Mouse (Mus musculus) MEL-GATA-1-ER (cell line): ENCODE data around the gene Mapkapk3.
A peak's percentile ranks its signal among the peaks of the same experiment; 100 is the strongest.

Experiments used
- DNase-seq: peaks from one replicate; pipeline ENCODE4 v3.0.0-alpha.2; 2012; ENCODE audit warnings: low read depth; ENCODE audit errors: extremely low read depth

Gene Mapkapk3

DNA sequence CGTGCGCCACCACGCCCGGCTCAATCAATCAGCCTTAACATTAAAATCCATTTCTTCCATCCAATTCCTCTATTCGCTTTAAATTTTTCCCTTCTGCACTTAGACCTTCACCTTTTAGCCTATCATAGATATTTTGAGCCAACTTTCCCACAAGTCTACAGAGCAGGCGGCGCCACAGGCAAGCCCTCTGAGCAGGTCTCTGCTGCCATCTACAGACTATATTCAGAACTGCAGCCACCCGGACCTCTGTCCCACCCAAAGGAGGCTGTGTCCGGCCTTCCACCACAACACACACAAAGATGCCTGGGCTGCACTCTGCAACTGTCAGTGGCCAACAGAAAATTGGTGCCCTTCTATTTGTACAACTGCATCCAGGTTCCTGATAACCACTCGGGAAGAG, 1.2 kb upstream of the Mapkapk3 start:
- no peak for DNase-seq

DNA sequence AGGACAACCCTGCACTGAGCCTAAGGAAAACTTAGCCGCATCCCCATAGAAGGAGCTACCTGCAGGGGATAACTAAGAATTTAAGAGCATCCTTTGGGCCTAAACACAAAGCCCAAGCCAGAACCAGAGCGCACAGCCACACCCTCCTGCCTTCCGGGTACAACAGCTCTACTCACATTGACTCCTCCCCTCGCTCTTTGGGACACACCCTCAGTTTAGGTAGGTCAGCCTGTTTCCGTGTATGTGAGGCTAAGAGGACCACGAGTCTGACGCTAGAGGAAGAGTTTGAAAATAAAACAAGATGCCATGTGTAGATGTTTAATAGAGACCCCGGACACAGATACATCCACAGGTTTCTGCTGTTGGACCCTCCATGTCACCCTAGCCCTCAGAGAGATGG, 966 bp downstream of the Mapkapk3 start:
- DNase-seq: peak; percentile 77

DNA sequence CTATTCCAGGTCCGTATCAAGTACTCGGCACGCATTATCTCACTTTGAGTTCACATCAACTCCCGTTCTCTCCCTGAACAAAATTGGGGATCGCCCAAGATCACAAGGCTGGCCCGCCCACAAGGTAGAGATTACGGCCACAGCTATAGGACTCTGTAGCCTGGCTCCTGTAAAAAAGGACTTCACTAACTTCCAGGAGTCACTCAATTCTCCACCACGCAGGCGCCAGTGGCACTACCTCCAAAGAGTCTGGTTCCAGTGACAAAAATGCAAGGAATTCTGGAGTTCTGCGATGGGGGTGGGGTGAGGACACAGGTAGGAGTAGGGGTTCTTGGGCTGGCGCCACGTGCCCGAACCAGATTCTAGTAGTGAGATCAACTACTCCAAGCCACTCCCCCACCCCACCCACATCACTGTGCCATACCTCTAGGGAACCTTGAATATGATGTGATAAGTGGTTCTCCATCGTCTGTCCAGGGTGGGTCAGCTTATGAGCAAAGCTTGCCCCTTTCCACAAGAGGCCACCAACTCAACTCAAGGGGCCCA, 1.5 kb downstream of the Mapkapk3 start:
- no peak for DNase-seq

DNA sequence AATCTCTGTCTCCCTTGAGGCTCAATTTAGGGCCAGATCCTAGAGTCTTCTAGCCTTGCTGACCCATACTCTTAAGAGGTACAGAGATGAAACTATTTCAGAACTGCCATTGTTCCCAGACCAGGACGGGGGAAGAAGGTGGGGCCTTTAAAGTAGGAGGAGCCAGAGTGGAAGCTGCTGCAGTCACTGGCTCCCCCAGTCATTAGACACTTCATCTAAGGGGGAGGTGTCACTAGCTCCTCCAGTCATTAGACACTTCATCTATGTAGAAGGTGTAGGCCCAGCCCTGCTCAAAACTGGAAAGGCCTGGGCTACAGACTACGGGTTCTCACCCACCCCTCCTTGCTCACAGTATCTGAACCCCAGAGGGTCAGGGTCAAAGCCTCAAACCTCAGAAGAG, 2.4 kb downstream of the Mapkapk3 start:
- no peak for DNase-seq

DNA sequence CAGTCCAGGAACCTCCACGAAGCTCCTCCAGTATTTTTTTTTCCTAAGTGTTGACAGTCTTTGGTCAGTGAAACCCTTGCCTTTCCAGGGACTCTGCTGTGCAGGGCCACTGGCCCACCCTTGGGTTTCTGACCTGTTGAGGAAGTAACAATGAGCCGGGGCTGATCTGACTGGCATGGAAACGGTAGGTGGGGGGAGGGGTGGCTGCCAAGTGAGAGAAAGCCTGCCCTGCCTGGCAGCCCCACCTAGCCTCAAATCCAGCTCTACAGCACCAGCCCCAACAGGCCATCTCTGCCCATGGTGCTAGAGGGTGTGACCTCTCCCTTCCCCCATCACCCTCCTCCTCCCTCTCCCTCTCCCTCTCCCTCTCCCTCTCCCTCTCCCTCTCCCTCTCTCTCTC, 4.7 kb downstream of the Mapkapk3 start:
- no peak for DNase-seq

DNA sequence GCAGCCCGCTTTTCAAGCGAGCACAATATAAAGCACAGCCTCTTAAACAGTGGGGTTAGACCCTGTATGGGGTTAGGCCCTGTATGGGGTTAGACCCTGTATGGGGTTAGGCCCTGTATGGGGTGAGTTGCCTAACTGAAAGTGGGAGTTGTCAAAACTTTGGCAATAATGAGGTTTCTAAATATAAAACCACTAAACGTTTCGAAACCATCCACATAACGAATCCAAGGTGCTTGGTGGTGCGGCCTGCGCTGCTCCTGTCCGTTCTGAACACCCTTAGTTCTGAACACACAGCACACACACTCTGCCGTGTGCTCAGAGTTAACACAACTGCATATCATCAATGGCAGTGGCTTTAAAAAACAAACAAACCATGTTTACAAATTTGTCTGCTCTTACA, 6.7 kb downstream of the Mapkapk3 start:
- no peak for DNase-seq

DNA sequence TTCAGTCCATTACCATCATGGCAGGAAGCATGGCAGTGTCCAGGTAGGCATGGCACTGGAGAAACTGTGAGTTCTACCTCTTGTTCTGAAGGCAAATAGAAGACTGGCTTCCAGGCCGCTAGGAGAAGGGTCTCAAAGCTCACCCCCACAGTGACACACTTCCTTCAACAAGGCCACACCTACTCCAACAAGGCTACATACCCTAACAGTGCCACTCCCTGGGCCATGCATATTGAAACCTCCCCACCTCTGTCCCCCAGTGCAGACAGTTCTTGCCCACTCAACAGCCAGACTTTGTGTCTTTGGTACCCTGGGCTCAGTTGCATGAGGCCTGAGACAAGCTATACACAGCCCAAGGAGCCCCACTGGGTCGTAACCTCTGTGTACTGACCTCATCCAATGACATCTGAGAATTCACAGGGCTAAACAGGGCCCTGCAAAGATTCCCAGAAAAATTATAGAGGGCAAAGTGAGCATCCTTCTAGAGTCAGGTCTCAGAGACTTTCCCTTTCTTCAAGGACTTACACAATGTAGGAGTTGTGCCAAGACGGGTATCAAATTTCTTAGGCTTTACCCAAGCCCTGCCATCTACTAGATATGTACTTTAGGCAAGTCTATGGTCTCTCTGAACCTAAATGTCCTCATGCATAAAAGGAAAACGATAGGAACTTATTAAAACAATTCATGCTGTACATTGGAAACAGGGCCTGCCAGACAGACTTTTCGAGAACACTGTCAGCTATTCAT, 8.3 kb downstream of the Mapkapk3 start:
- no peak for DNase-seq

DNA sequence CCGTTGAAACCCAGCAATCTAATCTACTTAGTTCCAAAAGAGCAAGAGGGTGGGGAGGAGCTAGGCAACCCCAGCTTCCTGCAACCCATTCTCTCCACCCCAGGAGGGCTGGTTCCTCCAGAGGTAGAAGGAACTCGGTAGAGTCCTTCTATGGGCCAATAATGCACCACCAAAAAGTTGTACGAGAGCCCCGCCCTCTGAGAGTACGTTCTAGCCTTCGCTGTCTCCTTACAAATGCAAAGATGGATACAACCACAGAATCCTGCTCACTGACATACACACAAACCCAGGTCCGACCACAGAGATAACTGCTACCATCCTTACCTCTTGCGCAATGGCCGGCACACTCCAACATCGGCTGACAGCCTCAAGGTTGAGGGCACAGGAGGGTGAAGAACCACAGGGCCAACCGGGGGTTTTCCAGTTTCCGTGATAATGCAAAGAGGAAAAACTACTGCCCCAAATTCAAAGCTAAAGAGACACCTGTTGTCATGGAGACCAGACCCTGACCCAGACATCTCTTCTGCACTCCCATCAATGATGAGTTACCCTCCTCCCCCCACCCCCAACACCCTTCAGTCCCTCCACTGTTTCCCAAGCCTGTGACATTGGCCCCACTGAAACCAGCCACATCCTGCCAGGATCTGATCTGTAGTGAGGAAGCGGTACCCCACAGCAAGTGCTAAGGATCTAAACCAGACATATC, 9.2 kb downstream of the Mapkapk3 start:
- peak; percentile 91 for DNase-seq

DNA sequence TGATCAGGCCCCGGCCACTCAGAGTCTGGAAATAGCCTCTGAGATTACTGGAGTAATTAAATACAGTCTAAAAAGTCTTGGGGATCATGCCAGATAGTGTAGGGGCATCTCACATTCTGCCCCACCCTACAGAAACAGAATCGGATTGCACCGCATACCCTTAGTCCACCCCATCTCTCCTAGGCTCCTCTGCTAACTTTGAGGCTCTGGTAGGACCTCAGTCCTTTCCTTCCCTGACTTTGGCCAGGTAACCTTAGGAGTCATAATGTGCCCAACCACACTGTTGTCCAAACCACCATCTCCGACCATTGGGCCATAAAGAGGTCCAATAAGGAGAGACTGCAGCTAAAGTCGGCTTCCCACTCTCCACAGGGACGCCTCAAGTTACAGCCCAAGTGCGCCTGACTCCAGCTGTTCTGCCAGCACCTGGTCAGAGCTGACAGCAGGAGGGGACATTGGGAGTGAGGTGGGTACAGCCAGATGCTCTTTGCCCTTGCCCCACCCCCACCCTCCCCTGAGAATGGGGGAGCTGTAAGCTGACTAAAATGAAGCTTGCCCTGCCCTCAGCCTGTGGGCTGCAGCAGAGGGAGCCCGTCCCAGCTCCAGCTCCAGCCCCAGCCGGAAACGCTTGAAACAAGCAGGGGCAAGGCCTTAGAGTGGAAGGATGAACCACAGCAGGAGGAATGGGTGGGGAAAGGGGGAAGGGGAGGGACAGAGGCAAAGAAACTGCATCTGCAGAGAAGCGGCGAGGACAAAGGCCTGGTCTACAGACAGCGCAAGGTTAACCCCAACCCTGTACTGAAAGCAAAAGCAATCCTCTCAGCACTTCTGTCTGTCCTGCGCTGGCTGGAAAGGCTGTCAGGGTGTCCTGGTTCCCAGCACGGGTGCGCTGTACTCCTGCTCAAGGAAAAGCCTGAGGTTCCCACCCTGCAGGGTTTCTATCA, 10.0 kb downstream of the Mapkapk3 start:
- no peak for DNase-seq

DNA sequence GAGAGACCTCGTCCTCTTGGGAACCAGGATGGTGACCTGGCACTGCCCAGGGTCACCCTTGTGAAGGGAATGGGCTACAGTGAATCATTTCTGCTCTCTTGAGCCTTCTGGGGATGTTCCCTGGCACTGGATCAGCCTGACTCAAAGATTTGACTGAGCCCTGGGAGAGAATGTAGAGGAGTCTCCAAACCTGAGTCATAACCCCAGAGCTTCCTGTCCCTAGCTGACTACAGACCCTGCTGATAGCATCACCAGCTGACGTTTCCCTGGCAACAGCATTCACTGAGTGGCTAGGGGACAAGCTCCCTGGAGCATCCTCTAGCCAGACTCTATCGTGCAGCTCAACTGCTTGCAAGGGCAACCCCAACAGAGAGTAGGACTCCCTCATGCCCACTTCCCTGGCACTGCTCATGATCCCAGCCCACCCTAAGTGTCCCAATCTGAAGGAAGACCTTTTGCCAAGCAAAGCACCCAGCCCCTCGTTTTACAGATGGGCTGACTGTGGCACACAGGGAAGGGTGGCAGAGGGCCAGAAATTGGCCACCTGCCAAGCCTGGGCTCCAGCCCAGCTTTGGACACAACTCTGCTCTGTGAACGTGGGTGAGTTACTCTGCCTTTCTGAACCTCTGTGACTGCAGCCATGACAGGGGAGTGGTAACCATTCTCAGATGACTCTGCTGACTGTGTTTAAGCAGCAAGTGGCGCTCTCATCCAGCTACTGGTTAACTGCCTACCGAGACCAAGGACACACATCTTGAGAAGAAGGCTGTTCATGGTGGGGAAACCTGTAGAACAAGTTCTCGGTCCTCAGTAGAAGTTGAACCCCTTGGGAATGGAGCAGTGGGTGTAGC, 10.9 kb downstream of the Mapkapk3 start:
- DNase-seq: no peak

DNA sequence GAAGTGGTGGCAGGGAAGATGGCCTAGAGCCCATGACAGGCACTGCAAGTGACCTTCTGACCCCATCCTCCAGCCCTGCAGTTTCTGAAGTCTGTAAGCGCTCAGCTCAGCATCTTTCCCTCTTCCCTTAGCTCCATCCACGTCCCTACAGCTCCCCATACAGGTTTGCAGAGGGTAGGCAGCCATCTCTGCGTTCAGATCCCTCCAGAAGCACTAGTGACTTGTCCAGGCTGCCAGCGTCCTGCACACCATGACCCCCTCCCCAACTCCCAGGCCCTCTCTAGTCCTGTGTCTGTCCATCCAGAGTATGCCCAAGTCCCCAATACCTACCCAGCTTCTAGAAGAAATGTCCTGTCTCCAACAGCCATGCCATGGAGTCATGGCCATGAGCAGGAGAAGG, 11.6 kb downstream of the Mapkapk3 start:
- DNase-seq: no peak

DNA sequence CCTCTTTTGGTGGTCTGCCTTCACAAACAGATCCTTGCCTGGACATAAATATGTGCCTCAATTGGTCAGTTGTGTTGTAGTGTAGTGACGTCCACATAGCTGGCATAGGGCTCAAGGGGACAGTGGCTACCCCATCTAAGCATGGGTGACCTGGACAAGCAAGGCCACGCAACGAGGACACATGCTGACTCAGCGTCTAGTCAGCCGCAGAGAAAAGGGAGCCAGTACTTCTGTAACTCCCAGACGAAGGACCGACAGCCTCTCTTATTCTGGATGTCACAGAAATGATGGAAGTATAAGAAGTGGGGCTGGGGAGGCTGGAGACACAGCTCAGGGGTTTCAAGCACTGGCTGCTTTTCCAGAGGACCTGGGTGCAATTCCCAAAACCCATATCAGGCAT, 12.1 kb downstream of the Mapkapk3 start:
- no peak for DNase-seq

DNA sequence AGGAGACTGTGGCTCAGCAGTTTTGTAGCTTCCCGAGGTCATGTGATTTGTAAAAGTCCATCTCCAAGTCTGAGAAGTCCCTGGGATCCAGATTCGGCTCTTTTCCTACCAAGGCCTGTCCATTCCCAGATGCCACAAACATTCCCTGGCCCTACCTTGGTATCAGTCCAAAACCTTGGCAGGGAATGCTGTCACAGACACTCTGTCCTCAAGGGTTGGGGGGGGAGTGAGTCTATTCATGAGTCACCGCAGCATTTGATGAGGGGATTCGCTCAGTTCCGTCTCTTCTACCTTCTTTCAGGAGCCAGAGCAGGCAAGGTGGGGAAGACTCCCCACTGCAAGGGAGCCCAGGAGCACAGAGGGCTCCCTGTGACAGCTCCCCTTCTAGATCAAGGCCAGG, 14.0 kb downstream of the Mapkapk3 start:
- no peak for DNase-seq

DNA sequence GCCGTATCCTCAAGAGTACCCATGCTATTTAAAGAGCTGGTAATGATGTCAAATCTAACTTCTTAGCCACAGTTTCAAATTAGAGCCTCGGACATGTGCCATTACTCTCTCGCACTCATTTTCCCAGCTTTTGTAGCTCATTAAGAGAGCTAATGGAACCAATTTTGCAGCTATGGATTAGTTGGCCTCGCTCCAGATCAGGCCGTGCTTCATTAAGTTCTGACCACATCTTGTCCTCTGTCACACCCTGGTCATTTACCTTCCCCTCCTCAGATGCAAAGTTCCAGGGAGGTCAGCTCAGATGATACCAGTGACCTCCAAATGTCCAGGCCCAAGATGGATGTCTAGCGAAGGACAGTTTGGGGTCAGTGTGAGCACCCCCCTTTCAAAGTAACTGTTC, 14.9 kb downstream of the Mapkapk3 start:
- no peak for DNase-seq

DNA sequence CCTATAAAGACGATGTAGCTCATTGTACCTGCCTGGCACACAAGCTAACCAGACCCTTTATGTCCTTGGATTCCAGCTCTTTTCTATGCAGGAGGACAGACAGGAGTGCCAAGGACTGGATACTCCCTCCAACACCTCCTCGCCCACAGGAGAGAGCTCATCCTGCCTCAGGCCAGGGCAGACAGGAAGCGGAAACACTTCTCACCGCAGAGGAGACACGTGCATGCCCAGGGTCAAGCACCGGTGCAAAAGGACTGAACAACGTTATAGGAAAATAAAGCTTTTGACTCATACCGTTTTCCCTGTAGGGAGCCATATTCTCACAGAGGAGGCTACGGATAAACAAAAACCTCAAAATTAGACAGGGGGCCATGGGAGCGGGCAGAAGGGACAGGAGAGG, 16.5 kb downstream of the Mapkapk3 start:
- no peak for DNase-seq

DNA sequence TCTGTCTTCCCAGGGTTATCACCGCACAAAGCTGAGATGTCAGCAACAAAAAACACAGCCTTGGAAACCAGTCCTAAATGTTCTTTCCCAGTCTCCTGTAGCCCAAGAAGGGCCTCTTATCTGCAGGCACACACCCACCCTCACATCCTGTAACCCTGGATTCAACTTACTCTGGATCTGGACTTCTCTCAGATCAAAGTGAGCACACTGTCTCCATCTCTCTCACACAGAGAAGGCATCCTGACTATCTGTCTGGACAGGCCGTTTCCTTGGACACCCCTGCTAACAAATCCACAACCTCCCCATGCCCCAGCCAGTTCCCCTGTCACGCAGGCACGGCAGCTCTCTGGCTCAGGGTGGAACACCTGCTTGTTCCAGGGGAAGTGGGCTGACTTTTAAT, 17.4 kb downstream of the Mapkapk3 start:
- peak; percentile 89 for DNase-seq

DNA sequence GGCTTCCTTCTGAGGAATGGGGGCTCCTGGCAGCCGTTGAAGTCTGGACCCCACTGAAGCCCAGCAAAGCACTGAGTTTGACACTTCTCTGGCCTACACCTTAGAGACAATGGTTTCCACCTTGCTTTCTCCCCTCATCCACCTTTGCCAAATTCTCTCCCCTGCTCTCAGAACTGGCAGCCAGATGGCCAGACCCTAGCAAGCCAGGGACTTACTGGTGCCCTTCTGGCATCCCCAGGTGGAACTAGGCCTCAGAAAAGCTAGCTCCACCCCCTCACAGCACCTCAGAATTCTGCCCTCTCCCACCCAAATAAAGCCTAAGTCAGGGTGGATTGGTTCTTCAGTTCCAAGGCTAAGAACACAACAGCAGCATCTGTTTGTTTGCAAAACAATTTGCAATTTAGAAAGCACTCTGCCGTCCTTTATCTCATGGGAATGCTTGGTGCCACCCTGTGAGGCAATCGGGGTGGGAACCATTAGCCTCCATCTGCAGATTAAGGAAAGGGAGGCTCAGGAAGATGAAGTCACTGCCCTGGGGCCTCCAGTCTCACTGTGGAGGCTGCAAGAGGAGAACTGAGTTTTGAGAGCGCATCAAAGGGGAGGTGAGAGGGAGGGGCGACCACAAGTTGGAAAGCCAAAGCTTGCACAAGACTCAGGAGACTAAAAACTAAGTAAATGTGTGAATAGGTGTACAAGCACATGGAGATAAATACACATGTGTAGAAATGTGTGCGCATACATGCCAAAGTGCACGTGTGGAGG, 18.3 kb downstream of the Mapkapk3 start:
- no peak for DNase-seq

DNA sequence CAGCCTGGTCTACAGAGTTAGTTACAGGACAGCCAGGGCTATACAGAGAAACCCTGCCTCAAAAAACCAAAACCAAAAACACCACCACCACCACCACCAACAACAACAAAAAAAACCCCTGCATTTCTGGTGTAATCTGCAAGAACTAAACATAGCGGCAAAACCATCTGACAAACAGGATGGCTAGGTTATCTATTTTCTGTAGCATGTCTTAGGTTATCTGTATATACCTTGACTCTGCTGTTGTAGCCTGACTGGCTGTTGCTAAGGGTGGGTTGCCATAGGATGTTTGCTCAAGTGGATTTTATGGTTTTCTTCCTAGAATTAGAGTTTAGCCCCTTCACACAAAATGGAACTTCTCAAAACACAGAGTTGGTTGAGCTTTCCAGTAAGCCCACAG, 19.9 kb downstream of the Mapkapk3 start:
- no peak for DNase-seq

DNA sequence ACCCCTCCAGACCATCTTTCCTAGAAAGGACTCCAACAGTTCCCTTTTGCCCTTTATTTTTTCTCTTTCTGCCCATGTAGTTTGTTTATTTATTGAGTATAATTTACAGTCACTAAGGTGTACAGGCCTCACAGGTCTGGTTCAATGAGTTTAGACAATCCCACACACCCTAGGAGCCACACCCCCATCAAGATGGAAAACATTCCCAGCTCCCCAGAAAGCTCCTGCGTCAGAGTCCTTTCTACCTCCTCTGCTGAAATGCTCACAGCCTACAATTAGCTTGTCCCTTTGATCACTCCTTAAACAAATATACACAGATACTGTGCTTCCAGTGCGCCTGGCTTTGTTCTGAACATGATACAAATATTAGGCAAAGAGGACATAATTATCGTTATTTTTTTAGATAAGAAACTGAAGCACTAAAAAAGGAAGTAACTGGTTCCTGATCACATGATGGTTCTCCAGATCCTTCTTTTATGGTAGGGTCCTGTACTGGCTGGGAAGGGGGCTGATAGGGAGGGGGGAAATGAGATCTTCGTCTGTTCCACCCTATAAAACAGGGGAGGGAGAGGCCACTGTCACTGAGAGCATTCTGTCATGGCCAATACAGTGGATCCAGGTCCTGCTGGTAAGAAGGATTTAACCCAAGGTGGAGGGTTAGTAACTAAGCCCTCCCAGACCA, 21.8 kb downstream of the Mapkapk3 start:
- DNase-seq: no peak

DNA sequence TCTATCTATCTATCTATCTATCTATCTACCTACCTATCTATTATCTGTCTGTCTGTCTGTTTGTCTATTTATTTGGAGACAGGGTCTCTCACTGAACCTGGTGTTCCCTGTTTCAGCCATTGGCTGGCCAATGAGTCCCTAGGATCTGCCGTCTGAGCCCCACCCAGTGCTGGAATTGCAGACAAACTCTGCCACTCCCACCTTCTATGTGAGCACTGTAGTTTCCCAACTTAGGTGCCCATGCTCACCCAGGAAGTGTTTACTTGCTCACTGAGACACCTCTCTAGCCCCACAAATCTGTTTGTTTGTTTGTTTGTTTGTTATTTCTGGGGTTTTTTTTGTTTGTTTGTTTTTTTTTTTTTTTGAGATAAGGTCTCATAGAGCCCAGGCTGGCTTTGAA, 22.6 kb downstream of the Mapkapk3 start:
- DNase-seq: no peak
